Mouse (Mus musculus): ENCODE results near the gene Mast2.

- TF ChIP-seq CTCF (IDR thresholded peaks at IDR 0.05; ENCODE audit: control insufficient read depth, insufficient read depth, insufficient replicate concordance, low read depth, low read length): no peak
- no peak for TF ChIP-seq POLR2A (IDR thresholded peaks at IDR 0.05; ENCODE audit: control insufficient read depth, low read depth, low read length)
Measured at GRCm38 (mm10) chr4:116291561-116291960, 172.4 kb downstream of the Mast2 start.
